Mouse (Mus musculus) liver, postnatal 0 days (tissue): ENCODE measurements around the gene Snx8. TPM values are rescaled to one million over a fixed set of nuclear protein-coding genes. Genes with fewer than 3 reads are reported as not detected.

ENCODE experiments used
- ATAC-seq: fragments of 200-750 bp; cut with Nextera tagmentation; 2 replicates; pipeline ENCODE4 v1.8.0; 2017; ENCODE audit warnings: mild to moderate bottlenecking, moderate library complexity
- DNase-seq: peaks from one replicate; pipeline ENCODE4 v3.0.0-alpha.2; 2016
- H3K27ac ChIP-seq: fragments of 300-500 bp; sonication (generic); 2 replicates; pipeline ENCODE4 v1.5.1; 2014; ENCODE audit warnings: antibody characterized with exemption, moderate library complexity, mild to moderate bottlenecking, low read depth
- H3K27me3 ChIP-seq: fragments of 300-500 bp; sonication (generic); 2 replicates; pipeline ENCODE4 v1.6.1; 2014; ENCODE audit warnings: low read length, control low read depth, mixed read lengths; ENCODE audit not compliant: insufficient read depth
- H3K36me3 ChIP-seq: fragments of 300-500 bp; sonication (generic); replicated peaks from 2 replicates; pipeline ENCODE4 v1.6.1; 2014; ENCODE audit warnings: mild to moderate bottlenecking, control low read depth, low read length, moderate library complexity, mixed read lengths; ENCODE audit not compliant: insufficient read depth
- H3K4me1 ChIP-seq: fragments of 300-500 bp; sonication (generic); 2 replicates; pipeline ENCODE4 v1.6.1; 2014; ENCODE audit warnings: antibody characterized with exemption, mild to moderate bottlenecking, control low read depth; ENCODE audit not compliant: insufficient read depth
- H3K4me2 ChIP-seq: fragments of 300-500 bp; sonication (generic); 2 replicates; pipeline ENCODE4 v1.6.1; 2014; ENCODE audit warnings: low read depth, mild to moderate bottlenecking, low read length, moderate library complexity, mixed read lengths
- H3K4me3 ChIP-seq: fragments of 300-500 bp; sonication (generic); 2 replicates; pipeline ENCODE4 v1.5.1; 2014; ENCODE audit warnings: low read depth, low read length
- H3K9ac ChIP-seq: fragments of 300-500 bp; sonication (generic); replicated peaks from 2 replicates; pipeline ENCODE4 v1.6.1; 2014; ENCODE audit warnings: mild to moderate bottlenecking, moderate library complexity
- H3K9me3 ChIP-seq: fragments of 300-500 bp; sonication (generic); 2 replicates; pipeline ENCODE4 v1.6.1; 2016; ENCODE audit warnings: mild to moderate bottlenecking, control low read depth, low read length, mixed read lengths
- CTCF ChIP-seq: sonication (generic); IDR thresholded peaks from 2 replicates; pipeline ENCODE4 v1.5.1; 2016; ENCODE audit warnings: antibody characterized with exemption, low read depth
- EP300 ChIP-seq: IDR thresholded peaks from 2 replicates; pipeline ENCODE4 v1.6.1; 2016; ENCODE audit warnings: antibody characterized with exemption, low read depth, mild to moderate bottlenecking
- WGBS: fragments of 180-500 bp; shearing (Covaris S2); extraction: QIAGEN DNeasy Blood & Tissue Kit; methylation state at CpG from one replicate; pipeline ENCODE4 v1.1.7; 2014; ENCODE audit not compliant: insufficient replicate concordance; 5-methylcytosine and 5-hydroxymethylcytosine counted together
- polyA plus RNA-seq: library from polyadenylated mRNA; unstranded; fragments of >200 nt; fragmentation: Nextera tagmentation; extraction: Ambion mirVana; gene quantifications from 2 replicates; pipeline ENCODE4 v1.2.1, GENCODE M21; 2015

The Snx8 gene
- polyA plus RNA-seq, 1 experiment from 2014 or later, result 11.4 TPM

DNA sequence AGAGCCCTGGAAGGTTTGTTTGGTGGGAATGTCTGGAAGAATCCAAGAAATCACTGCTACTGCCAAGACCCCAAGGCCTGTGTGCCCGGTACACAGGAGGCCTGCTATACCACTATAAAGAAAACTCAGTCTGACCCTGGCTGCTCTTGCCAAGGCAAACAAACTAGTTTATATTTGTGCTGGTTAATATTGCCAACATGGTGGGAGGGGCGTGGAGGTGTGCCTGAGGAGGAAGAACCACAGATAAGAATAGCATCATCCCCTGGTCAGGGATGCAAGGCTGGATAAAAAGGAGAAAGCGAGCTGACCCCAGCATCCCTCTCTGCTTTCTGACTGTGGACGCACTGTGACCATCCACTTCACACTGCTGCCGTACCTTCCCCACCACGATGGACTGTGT is 36.7 kb downstream of the Snx8 start:
- Histone ChIP-seq H3K9me3 (no peaks in the 10 kb centered on the region), H3K4me1 (no peaks in the 10 kb centered on the region), H3K4me3 (no peak overlapping the region), H3K27me3 (no peaks in the 10 kb centered on the region), H3K27ac (no peak overlapping the region), H3K4me2 (no peak overlapping the region), H3K36me3 (peaks cover 53% of the 10 kb centered on the region), H3K9ac (no peak overlapping the region)
- whole genome bisulfite sequencing, result 82% methylated on average over 6 of the region's 6 CpGs
- TF ChIP-seq CTCF (no peak), EP300 (no peak)
- ATAC-seq (no peak), DNase-seq (no peak)

DNA sequence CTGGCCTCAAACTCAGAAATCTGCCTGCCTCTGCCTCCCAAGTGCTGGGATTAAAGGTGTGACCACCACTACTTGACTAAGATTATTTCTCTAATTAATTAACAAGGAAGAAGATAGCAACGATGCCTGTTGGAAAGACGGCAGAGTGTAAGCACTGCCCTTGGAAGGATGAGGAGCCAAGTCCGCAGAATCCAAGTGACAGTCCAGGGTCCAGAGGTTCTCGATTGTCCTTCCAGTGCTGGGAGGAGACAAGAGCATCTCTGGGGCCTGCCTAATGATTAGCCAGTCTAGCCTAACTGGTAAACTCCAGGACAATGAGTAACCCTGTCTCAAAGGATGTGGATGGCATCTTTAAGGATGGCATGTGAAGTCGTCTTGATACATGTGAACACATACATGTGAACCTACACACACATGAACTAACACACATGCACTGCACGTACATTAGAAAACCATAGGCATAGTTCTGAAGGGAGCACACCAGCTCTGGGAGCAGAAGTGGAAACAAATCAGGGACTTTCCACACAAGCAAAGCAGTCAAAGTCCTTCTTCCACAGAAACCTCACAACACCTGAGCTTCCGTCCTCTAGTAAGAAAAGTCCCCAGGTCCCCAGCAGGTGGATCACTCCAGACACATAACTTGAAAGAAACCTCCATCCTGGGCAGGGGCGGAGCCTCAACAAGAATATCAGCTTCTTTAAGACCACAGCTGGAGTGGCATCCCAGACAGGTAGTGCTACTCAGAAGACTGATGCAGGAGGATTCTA is 38.1 kb downstream of the Snx8 start:
- H3K9me3 ChIP-seq, result no peaks in the 10 kb centered on the region
- ATAC-seq (no peak), DNase-seq (no peak)
- 86% methylated on average over 8 of the region's 8 CpGs for WGBS
- H3K4me3 ChIP-seq, result no peak overlapping the region
- TF ChIP-seq CTCF, result no peak
- TF ChIP-seq EP300, result no peak
- no peaks in the 10 kb centered on the region for H3K4me1 ChIP-seq
- no peak overlapping the region for H3K4me2 ChIP-seq
- no peak overlapping the region for H3K9ac ChIP-seq
- H3K27ac ChIP-seq, result no peak overlapping the region
- H3K36me3 ChIP-seq, result peaks cover 56% of the 10 kb centered on the region
- H3K27me3 ChIP-seq, result no peaks in the 10 kb centered on the region

DNA sequence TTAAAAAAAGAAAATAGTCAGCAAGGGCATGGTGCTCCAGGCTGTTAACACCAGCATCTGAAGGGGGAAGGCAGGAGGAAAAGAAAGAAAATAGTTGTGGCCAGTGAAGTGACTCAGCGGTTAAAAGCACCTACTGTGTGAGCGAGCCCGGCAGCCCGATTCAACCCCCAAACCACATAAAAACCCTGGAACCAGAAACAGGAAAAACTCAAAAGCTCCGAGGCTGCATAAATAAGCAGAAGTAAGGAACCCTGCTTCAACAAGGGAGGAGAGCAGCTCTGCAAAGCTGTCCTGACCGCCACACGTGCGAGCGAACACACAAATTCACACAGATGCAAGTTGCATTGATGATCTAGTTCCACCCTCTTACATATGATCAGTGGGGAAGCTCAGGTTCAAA is 39.2 kb downstream of the Snx8 start:
- H3K4me2 ChIP-seq, result no peak overlapping the region
- H3K4me3 ChIP-seq, result no peak overlapping the region
- no peak for TF ChIP-seq EP300
- TF ChIP-seq CTCF, result no peak
- no peaks in the 10 kb centered on the region for H3K4me1 ChIP-seq
- H3K9me3 ChIP-seq, result no peaks in the 10 kb centered on the region
- peaks cover 52% of the 10 kb centered on the region for H3K36me3 ChIP-seq
- DNase-seq (no peak), ATAC-seq (no peak)
- no peak overlapping the region for H3K27ac ChIP-seq
- H3K27me3 ChIP-seq, result no peaks in the 10 kb centered on the region
- H3K9ac ChIP-seq, result no peak overlapping the region
- WGBS, result 49% methylated on average over 9 of the region's 9 CpGs

DNA sequence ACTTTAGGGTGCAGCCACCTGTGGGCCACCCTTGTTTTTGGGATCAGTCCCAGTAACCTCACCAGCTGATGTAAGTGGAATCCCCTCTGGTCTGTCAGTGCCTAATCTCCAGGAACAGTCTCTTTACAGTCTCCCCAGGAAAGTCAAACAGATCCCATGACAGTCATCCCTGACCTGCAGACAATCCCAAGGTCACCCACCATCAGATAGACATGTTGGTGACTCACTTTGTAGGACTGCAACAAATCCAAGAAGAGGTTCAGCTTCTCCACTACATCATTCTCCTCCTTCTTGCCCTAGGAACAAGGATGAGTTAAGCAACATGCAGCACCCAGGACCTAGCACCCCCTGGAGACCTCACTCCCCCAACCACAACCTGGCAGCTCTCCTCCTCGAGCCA is 43.0 kb downstream of the Snx8 start:
- Histone ChIP-seq H3K36me3 (peaks cover 34% of the 10 kb centered on the region), H3K27me3 (no peaks in the 10 kb centered on the region), H3K4me2 (no peak overlapping the region), H3K4me1 (no peaks in the 10 kb centered on the region), H3K9ac (no peak overlapping the region), H3K9me3 (no peaks in the 10 kb centered on the region), H3K4me3 (no peak overlapping the region), H3K27ac (no peak overlapping the region)
- ATAC-seq, result no peak
- WGBS, result 55% methylated on average over 1 of the region's 1 CpGs
- no peak for DNase-seq
- TF ChIP-seq CTCF (no peak), EP300 (no peak)

DNA sequence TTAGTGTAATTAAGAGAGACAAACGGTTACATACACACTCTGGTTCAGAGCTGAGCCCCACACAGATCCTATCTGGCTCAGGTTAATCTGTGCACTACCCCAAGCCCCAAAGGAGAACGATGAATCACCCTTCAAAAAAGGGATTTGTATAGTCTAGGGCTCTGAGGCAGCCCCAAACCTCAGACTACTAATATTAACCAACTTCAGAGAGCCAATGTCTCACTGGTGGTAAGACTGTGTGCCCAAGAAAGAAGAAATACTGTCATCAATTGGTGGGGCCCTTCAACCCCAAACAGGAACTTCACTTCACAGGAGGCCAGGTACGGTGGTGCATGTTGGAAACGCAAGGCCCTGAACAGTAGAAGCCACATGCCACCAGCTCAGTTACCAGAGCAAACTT is 43.8 kb downstream of the Snx8 start:
- H3K4me1 ChIP-seq, result no peaks in the 10 kb centered on the region
- H3K9me3 ChIP-seq, result no peaks in the 10 kb centered on the region
- TF ChIP-seq EP300 (no peak), CTCF (no peak)
- H3K27me3 ChIP-seq, result no peaks in the 10 kb centered on the region
- H3K36me3 ChIP-seq, result peaks cover 30% of the 10 kb centered on the region
- H3K27ac ChIP-seq, result no peak overlapping the region
- H3K4me3 ChIP-seq, result no peak overlapping the region
- WGBS, result 71% methylated on average over 4 of the region's 4 CpGs
- no peak overlapping the region for H3K4me2 ChIP-seq
- no peak for DNase-seq
- no peak overlapping the region for H3K9ac ChIP-seq
- ATAC-seq, result no peak

DNA sequence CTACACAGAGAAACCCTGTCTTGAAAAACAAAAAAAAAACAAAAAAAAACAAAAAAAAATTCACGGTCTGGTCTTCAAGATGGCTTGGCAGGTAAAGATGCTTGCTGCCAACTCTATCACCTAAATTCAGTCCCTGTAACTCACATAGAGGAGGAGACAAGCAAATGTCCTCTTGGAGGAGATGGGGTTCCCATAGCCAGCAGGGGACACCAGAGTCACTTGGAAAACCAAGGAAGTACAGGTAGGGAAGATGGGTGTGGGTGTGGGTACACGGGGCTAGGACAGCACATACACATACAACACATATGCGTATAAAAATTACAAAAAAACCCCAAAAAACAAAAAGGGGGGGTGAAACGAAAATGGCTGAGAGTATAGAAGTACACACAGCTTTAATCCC is 46.2 kb downstream of the Snx8 start:
- H3K27me3 ChIP-seq, result no peaks in the 10 kb centered on the region
- no peak overlapping the region for H3K4me2 ChIP-seq
- H3K27ac ChIP-seq, result no peak overlapping the region
- H3K36me3 ChIP-seq, result peaks cover 36% of the 10 kb centered on the region
- no peaks in the 10 kb centered on the region for H3K4me1 ChIP-seq
- H3K9ac ChIP-seq, result no peak overlapping the region
- WGBS, result 83% methylated on average over 4 of the region's 4 CpGs
- no peak for DNase-seq
- peak; percentile 41 for TF ChIP-seq CTCF
- TF ChIP-seq EP300, result no peak
- no peak for ATAC-seq
- no peaks in the 10 kb centered on the region for H3K9me3 ChIP-seq
- H3K4me3 ChIP-seq, result no peak overlapping the region
